Mouse (Mus musculus) stomach, adult 2 months (tissue): ENCODE results near the gene Entpd4b. TPM values are rescaled to one million over a fixed set of nuclear protein-coding genes. Genes with fewer than 3 reads are reported as not detected.

Experiments used
- polyA plus RNA-seq: library from polyadenylated mRNA; depleted of rRNA; stranded (reverse); fragments of >200 nt; gene quantifications from 2 replicates; pipeline ENCODE4 v1.2.3, GENCODE M21; 2012; rRNA removed

The Entpd4b gene
- 6.8 and 10.2 TPM in 2 replicates for polyA plus RNA-seq

DNA sequence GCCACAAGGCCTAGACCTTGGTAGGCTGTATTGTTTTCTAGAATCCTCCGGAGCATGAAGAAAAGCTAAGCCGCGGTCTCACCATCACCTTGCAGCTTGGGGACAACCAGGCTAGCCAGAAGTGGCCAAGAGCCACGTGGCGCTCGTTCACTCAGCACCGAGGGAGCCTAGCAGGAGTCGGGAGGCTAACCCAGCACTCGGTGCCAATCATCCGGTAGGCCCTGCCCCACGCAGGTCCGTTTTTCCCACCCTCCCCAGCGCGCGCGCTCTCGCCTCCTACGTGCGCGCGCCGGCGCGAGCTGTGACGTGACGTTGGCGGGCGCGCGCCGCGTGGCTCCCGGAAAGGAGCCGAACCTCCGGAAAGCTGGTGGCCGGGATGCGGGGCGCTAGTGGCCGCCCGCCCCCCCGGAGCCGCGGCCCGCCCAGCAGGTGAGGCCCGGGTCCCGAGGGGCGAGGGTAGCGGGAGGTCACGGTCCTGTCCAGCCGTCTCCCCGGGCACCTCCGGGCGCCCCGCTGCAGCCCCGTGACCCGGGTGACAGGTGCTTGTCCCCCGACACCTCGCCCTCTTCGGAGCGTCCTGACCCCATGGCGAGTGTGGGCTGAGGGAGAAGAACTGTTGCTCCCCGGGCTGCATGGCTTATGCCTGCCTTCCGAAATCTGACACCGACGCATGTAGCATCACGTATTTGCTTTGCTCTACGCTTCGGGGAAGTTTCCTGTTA, at the start of gene Entpd4b:
Entpd4b (plus strand) TSS at position 315 of the 722 bp plus-strand sequence.

GRCm38 (mm10) chr14:69512449-69512848, 42.8 kb upstream of the Entpd4b start, which contains the start of gene Gm27179:
Gene Gm27179 (minus strand): TSS chr14:69512549.

Other genes with a start within 250 kb of the Entpd4b start
- gene Gm16867, start 52.1 kb upstream of the Entpd4b start, polyA plus RNA-seq: 3.6 and 10.0 TPM in 2 replicates
- gene Gm27179, start 42.9 kb upstream of the Entpd4b start, polyA plus RNA-seq: not detected in 2 replicates